Mouse (Mus musculus): ENCODE measurements around the gene Slf2. TPM values are rescaled to one million over a fixed set of nuclear protein-coding genes. Genes with fewer than 3 reads are reported as not detected.
A peak's percentile ranks its signal among the peaks of the same experiment; 100 is the strongest.

Gene Slf2
- polyA plus RNA-seq, 1 experiment from 2014 or later: 30.0 TPM

GRCm38 (mm10) chr19:44899104-44899793, 31.7 kb upstream of the Slf2 start:
- H3K9ac ChIP-seq (replicated peaks): no peak overlapping the region
- H3K4me2 ChIP-seq (replicated peaks): no peak overlapping the region
- ATAC-seq (replicated peaks): no peak
- no peaks in the 10 kb centered on the region for H3K9me3 ChIP-seq
- 37% methylated on average over 9 of the region's 9 CpGs for whole genome bisulfite sequencing
- H3K27ac ChIP-seq (replicated peaks): no peak overlapping the region
- H3K27me3 ChIP-seq: peaks cover 10% of the 10 kb centered on the region
- H3K36me3 ChIP-seq: no peaks in the 10 kb centered on the region
- H3K4me1 ChIP-seq: peaks cover 14% of the 10 kb centered on the region
- H3K4me3 ChIP-seq: no peak overlapping the region

DNA sequence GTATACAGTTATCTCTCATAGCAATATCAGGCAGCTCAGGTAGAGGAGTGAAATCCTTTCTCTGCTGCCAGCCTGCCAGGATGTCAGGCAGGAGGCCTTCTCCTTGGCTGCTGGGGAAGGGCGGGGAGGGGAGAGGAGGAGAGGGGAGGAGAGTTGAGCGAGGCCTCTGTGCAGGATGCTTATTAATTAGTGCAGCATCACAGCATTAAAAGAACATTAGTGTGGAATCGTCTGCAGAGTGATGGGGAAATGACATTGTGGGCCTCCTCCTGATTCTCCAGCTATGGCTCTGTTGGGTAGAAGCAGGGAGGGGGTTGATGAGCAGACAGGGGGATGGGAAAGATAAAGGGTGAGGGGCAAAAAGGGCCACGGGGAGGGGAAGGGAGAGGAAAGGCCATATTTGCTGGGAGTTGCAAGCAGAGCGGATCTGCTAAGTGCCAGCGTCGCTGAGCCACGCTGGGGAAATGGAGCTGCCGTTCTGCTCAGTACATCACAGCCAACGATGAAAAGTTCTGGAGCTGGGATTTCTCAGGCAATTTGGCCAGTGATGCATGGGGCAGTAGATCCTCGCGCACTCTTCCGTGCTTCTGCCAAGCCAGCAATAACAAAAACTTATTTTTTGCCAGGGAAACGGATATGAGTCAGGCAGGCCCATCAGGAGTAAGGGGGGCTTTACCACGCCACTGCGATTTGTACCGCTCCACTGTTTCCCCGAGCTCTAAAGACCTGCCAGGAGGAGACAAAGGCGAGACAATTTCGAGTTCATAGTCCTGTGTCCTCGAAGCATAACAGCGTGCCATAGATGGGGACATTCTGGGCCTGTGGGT, 30.8 kb upstream of the Slf2 start:
- Histone ChIP-seq H3K27ac (replicated peaks) (peak overlapping the region; percentile 19; the same call in 1 of the 2 replicates), H3K36me3 (no peaks in the 10 kb centered on the region), H3K27me3 (peaks cover 10% of the 10 kb centered on the region), H3K4me1 (peaks cover 14% of the 10 kb centered on the region), H3K9me3 (no peaks in the 10 kb centered on the region), H3K9ac (replicated peaks) (no peak overlapping the region), H3K4me3 (no peak overlapping the region), H3K4me2 (replicated peaks) (0 out of 2 replicates have a peak overlapping the region, but pooled peaks have one; percentile 2)
- peak; percentile 53 for ATAC-seq (replicated peaks)
- 18% methylated on average over 22 of the region's 22 CpGs for WGBS

GRCm38 (mm10) chr19:44901047-44901446, 29.9 kb upstream of the Slf2 start:
- Histone ChIP-seq H3K27ac (replicated peaks) (no peak overlapping the region), H3K9me3 (no peaks in the 10 kb centered on the region), H3K27me3 (peaks cover 4% of the 10 kb centered on the region; the same call in 1 of the 2 replicates), H3K36me3 (no peaks in the 10 kb centered on the region), H3K4me1 (peaks cover 14% of the 10 kb centered on the region), H3K4me2 (replicated peaks) (no peak overlapping the region), H3K9ac (replicated peaks) (no peak overlapping the region), H3K4me3 (no peak overlapping the region)
- ATAC-seq (replicated peaks): no peak
- 62% methylated on average over 3 of the region's 3 CpGs for WGBS

DNA sequence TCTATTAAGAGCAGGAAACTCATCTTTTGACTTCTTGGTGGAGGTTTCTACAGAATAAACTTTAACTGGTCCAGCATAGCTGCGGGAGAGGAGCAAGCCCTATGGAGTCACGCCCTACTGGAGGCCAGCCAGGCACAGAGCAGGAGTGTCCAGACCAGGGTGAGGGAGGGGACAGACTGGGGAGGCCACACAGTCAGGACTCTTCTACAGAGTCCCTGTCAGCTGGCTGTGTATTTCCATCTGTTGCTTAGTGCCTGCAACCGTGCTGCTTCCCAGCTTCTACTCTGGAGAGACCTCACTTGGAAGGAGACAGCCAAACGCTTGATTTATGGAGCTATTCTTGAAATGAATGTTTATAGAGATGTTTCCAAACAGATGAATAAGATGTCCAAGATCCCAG, 28.6 kb upstream of the Slf2 start:
- H3K36me3 ChIP-seq: no peaks in the 10 kb centered on the region
- H3K4me1 ChIP-seq: peaks cover 14% of the 10 kb centered on the region
- no peak overlapping the region for H3K4me2 ChIP-seq (replicated peaks)
- H3K9ac ChIP-seq (replicated peaks): no peak overlapping the region
- no peak for ATAC-seq (replicated peaks)
- no peak overlapping the region for H3K27ac ChIP-seq (replicated peaks)
- H3K27me3 ChIP-seq: no peaks in the 10 kb centered on the region
- H3K4me3 ChIP-seq: no peak overlapping the region
- WGBS: 86% methylated on average over 4 of the region's 4 CpGs
- no peaks in the 10 kb centered on the region for H3K9me3 ChIP-seq

GRCm38 (mm10) chr19:44903343-44904000, 27.5 kb upstream of the Slf2 start:
- Histone ChIP-seq H3K4me2 (replicated peaks) (no peak overlapping the region), H3K9ac (replicated peaks) (no peak overlapping the region), H3K4me3 (no peak overlapping the region), H3K36me3 (no peaks in the 10 kb centered on the region), H3K9me3 (no peaks in the 10 kb centered on the region), H3K27ac (replicated peaks) (no peak overlapping the region), H3K27me3 (no peaks in the 10 kb centered on the region), H3K4me1 (peaks cover 21% of the 10 kb centered on the region)
- 83% methylated on average over 6 of the region's 6 CpGs for WGBS
- no peak for ATAC-seq (replicated peaks)

DNA sequence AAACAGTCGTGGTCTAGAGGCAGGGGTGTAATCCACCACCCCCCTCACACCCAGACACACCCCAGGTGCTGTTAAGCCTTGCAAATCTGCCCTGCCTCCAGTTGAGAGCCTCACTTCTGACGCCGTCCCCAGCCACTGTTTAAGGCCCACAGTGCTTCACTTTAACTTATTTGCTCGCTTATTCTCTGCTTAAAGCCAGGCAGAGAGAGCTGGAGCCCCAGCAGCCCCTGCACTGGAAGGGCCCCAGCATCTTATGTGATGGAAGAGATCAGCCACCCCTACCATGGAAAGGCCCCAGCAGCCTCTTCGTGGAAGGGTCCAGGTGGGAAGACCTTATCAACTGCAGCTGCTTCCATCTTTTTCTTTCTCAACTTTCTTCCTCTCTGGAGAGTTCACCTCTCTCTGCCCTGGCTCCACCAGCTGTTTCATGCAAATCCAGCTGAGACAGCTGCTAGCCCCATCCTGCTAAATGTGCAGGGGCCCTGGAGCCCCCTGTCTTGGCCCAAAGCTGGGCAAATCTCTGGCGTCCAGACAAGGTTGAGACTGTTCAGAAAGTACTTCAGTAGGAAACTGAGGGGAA, 26.7 kb upstream of the Slf2 start:
- no peak overlapping the region for H3K4me2 ChIP-seq (replicated peaks)
- ATAC-seq (replicated peaks): no peak
- H3K9me3 ChIP-seq: no peaks in the 10 kb centered on the region
- 41% methylated on average over 6 of the region's 6 CpGs for WGBS
- no peak overlapping the region for H3K9ac ChIP-seq (replicated peaks)
- H3K36me3 ChIP-seq: no peaks in the 10 kb centered on the region
- peaks cover 25% of the 10 kb centered on the region for H3K4me1 ChIP-seq
- H3K27me3 ChIP-seq: no peaks in the 10 kb centered on the region
- no peak overlapping the region for H3K27ac ChIP-seq (replicated peaks)
- no peak overlapping the region for H3K4me3 ChIP-seq

DNA sequence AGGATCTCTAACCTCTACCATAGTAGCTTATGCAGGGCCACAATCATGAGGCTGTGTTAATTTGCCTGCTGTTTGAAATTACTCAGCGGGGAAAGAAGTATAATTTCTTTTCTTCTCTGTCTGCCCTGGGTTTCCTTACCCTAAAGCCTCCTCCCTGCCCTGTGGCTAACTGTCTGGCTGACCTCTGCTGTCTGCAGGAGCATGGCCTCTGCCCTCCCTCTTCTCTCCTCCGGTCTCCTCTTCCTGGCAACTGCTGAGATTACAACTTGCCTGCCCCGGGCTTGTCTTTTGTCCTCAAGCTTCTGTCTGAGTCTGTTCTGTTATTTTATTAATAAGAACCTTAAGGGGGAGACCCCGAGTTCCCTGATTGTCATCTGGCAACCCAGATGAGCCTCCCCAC, 25.6 kb upstream of the Slf2 start:
- Histone ChIP-seq H3K27ac (replicated peaks) (no peak overlapping the region), H3K9me3 (no peaks in the 10 kb centered on the region), H3K4me1 (peaks cover 16% of the 10 kb centered on the region), H3K36me3 (no peaks in the 10 kb centered on the region), H3K27me3 (no peaks in the 10 kb centered on the region), H3K9ac (replicated peaks) (no peak overlapping the region), H3K4me3 (no peak overlapping the region), H3K4me2 (replicated peaks) (no peak overlapping the region)
- no peak for ATAC-seq (replicated peaks)
- 52% methylated on average over 4 of the region's 4 CpGs for WGBS

- Histone ChIP-seq H3K36me3 (no peaks in the 10 kb centered on the region), H3K9me3 (no peaks in the 10 kb centered on the region), H3K4me3 (no peak overlapping the region), H3K27me3 (no peaks in the 10 kb centered on the region), H3K4me2 (replicated peaks) (no peak overlapping the region), H3K4me1 (peaks cover 11% of the 10 kb centered on the region), H3K9ac (replicated peaks) (no peak overlapping the region), H3K27ac (replicated peaks) (no peak overlapping the region)
- WGBS: 39% methylated on average over 15 of the region's 15 CpGs
- no peak; the same call in 1 of the 2 replicates for ATAC-seq (replicated peaks)
Measured at GRCm38 (mm10) chr19:44907851-44908690, 22.9 kb upstream of the Slf2 start.

- WGBS: 32% methylated on average over 11 of the region's 11 CpGs
- Histone ChIP-seq H3K27ac (replicated peaks) (no peak overlapping the region), H3K27me3 (no peaks in the 10 kb centered on the region), H3K9me3 (no peaks in the 10 kb centered on the region), H3K9ac (replicated peaks) (no peak overlapping the region), H3K4me2 (replicated peaks) (no peak overlapping the region), H3K36me3 (no peaks in the 10 kb centered on the region), H3K4me3 (no peak overlapping the region), H3K4me1 (peaks cover 11% of the 10 kb centered on the region)
- no peak for ATAC-seq (replicated peaks)
Measured at GRCm38 (mm10) chr19:44908836-44909460, 22.0 kb upstream of the Slf2 start.

DNA sequence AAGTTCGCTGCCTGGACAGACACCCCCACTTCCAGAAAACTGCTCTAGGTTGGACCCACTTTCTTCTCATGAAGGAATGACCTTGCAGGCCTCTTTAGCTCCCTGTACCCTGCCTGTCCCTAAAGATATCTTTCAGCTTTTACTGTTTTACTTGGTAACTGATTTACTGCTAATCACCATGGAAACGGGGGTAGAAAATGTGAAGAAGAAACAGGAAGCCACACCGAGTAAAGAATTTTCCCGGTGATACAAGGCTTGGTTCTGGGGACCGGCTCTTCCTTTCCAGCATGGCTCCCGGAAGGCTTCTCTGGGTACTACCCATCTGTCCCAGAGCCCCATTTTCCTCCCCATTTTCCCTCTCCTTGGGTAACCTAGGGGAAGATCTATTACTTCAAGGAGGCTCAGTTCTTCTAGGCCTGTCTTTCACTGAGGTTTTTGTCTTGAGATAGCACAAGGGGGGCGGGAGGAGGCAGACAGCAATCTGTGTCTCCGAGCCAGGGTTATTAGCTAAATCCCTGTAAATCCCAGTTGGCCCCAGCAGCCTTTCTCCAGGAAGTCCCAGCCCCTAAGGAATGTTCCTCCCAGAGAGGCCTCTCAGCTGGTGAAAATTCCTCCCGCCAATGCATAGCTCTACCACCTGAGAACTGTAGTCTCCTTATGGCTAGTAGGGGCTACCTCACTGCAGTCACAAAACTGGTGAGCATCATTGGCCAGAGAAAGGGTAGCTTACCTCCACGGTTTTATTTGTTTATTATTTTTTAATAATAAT, 16.3 kb upstream of the Slf2 start:
- no peaks in the 10 kb centered on the region for H3K9me3 ChIP-seq
- no peak for ATAC-seq (replicated peaks)
- no peak overlapping the region for H3K4me2 ChIP-seq (replicated peaks)
- no peak overlapping the region for H3K4me3 ChIP-seq
- 65% methylated on average over 10 of the region's 10 CpGs for WGBS
- H3K27me3 ChIP-seq: no peaks in the 10 kb centered on the region
- no peaks in the 10 kb centered on the region for H3K36me3 ChIP-seq
- H3K4me1 ChIP-seq: no peaks in the 10 kb centered on the region
- H3K9ac ChIP-seq (replicated peaks): no peak overlapping the region
- peak overlapping the region; percentile 19; the same call in 1 of the 2 replicates for H3K27ac ChIP-seq (replicated peaks)

All from forebrain, embryonic 15.5 days (tissue).